Mouse (Mus musculus): Measurements from ENCODE around the gene Slc13a2.

- TF ChIP-seq CTCF (IDR thresholded peaks at IDR 0.05; ENCODE audit: borderline replicate concordance, insufficient read depth, low read length) (no peak), POLR2A (IDR thresholded peaks at IDR 0.05; ENCODE audit: low read depth, low read length) (no peak)
These were observed 35.4 kb downstream of the Slc13a2 start, which contains the start of gene Foxn1 for GRCm38 (mm10) chr11:78386508-78387043.

All from embryonic fibroblast, embryonic 13.5 days (primary cell).